ENCODE assay signal across 19 mouse cellular contexts in genomic region chr19:30050584-30050983, GRCm38 (mm10). TPM values are rescaled to one million over a fixed set of nuclear protein-coding genes. Genes with fewer than 3 reads are reported as not detected.
DNase-seq lines count a peak whose midpoint lies in the region; ATAC-seq and TF ChIP-seq lines count a peak whose summit lies in the region.
"Had no signal": no experiment of that assay in that cellular context is flagged by ENCODE, and none has a peak within 500 bp of the region (broad histone marks: within the 10 kb centered on the region; RNA-seq: fewer than 3 reads in every experiment).

No protein-coding gene starts in this region.

- no peak for DNase-seq in stomach, postnatal 0 days (ENCODE audit: low spot score)
- peak; percentile 77 for DNase-seq in c-Kit-positive CD71-positive TER-119-negative erythroid progenitor cells, embryonic 14.5 days (ENCODE audit: low read depth)
- DNase-seq in frontal cortex, postnatal 36 days (ENCODE audit: low spot score in 2 of 2) = no peak
- no peak for DNase-seq in thymus, postnatal 10 days (ENCODE audit: low spot score in 2 of 2)
- DNase-seq: adrenal gland, adult 8-10 months; cerebellum, adult 9-11 months; left cerebral cortex, postnatal 4 days; lung, adult 18-20 months; thymus, postnatal 4 days had no signal

- no peak for TF ChIP-seq EP300 in stomach, postnatal 0 days (optimal IDR thresholded peaks at IDR 0.05)

- H3K27ac ChIP-seq in stomach, embryonic 15.5 days = no peak overlapping the region
- H3K27ac ChIP-seq in stomach, postnatal 0 days (replicated peaks) = no peak overlapping the region
- peak overlapping the region; percentile 86 for H3K27ac ChIP-seq in liver, embryonic 12.5 days
- H3K27ac ChIP-seq: hindbrain, embryonic 10.5 days; macrophage had no signal

- ATAC-seq in stomach, embryonic 15.5 days (ENCODE audit: insufficient read depth, low FRiP score, low read depth) = peak; percentile 66; the same call in 1 of the 2 replicates
- ATAC-seq in stomach, postnatal 0 days (ENCODE audit: low FRiP score, low TSS enrichment) = no peak
- ATAC-seq in liver, embryonic 12.5 days = peak; percentile 98
- no peak for ATAC-seq in CD4-positive, CD25-positive, alpha-beta regulatory T cell, adult 4 months
- ATAC-seq: forebrain, embryonic 14.5 days; inflammation-experienced regulatory T-cells, adult 6 months had no signal

- H3K9ac ChIP-seq in stomach, embryonic 15.5 days = no peak overlapping the region
- H3K9ac ChIP-seq in stomach, postnatal 0 days (ENCODE audit: low read length) = no peak overlapping the region
- H3K9ac ChIP-seq in liver, embryonic 12.5 days = peak overlapping the region; percentile 55

- peaks cover 10% of the 10 kb centered on the region; the same call in 1 of the 2 replicates for H3K36me3 ChIP-seq in stomach, embryonic 15.5 days
- H3K36me3 ChIP-seq in stomach, postnatal 0 days (ENCODE audit: control insufficient read depth, insufficient read depth, low read length) = no peaks in the 10 kb centered on the region
- H3K36me3 ChIP-seq in liver, embryonic 12.5 days = peaks cover 46% of the 10 kb centered on the region

- H3K9me3 ChIP-seq in stomach, embryonic 15.5 days = no peaks in the 10 kb centered on the region
- H3K9me3 ChIP-seq in stomach, postnatal 0 days (ENCODE audit: control insufficient read depth, low read length) = no peaks in the 10 kb centered on the region
- H3K9me3 ChIP-seq in liver, embryonic 12.5 days (replicated peaks) = 0 out of 2 replicates have a peak, but pooled peaks cover 5% of the 10 kb centered on the region
- H3K9me3 ChIP-seq: hindbrain, embryonic 10.5 days had no signal

- TF ChIP-seq CTCF in stomach, postnatal 0 days (IDR thresholded peaks at IDR 0.05; ENCODE audit: low read depth) = no peak

- 75% methylated on average over 2 of the region's 2 CpGs for WGBS in stomach, embryonic 15.5 days
- 80% methylated on average over 2 of the region's 2 CpGs for WGBS in stomach, postnatal 0 days
- 25% methylated on average over 2 of the region's 2 CpGs for WGBS in liver, embryonic 12.5 days (ENCODE audit: insufficient replicate concordance)

- no peaks in the 10 kb centered on the region for H3K27me3 ChIP-seq in stomach, embryonic 15.5 days (replicated peaks)
- no peaks in the 10 kb centered on the region for H3K27me3 ChIP-seq in stomach, postnatal 0 days (ENCODE audit: control insufficient read depth, insufficient read depth, low read length)
- H3K27me3 ChIP-seq in liver, embryonic 12.5 days (replicated peaks) = no peaks in the 10 kb centered on the region

- no peaks in the 10 kb centered on the region for H3K4me1 ChIP-seq in stomach, embryonic 15.5 days
- H3K4me1 ChIP-seq in stomach, postnatal 0 days (replicated peaks; ENCODE audit: control insufficient read depth, insufficient read depth) = no peaks in the 10 kb centered on the region
- H3K4me1 ChIP-seq in liver, embryonic 12.5 days = peaks cover 63% of the 10 kb centered on the region
- H3K4me1 ChIP-seq: hindbrain, embryonic 10.5 days had no signal

- no peak overlapping the region for H3K4me3 ChIP-seq in stomach, embryonic 15.5 days (replicated peaks)
- H3K4me3 ChIP-seq in stomach, postnatal 0 days (ENCODE audit: low read depth, low read length) = no peak overlapping the region
- H3K4me3 ChIP-seq in liver, embryonic 12.5 days = peak overlapping the region; percentile 19; the same call in 1 of the 2 replicates
- H3K4me3 ChIP-seq: hindbrain, embryonic 10.5 days had no signal

- no peak overlapping the region for H3K4me2 ChIP-seq in stomach, embryonic 15.5 days
- H3K4me2 ChIP-seq in stomach, postnatal 0 days (replicated peaks; ENCODE audit: low read depth) = no peak overlapping the region
- peak overlapping the region; percentile 62 for H3K4me2 ChIP-seq in liver, embryonic 12.5 days

RNA-seq across cellular contexts. Expression of gene Uhrf2, which starts 20.3 kb away (rescaled TPM):
- polyA plus RNA-seq in stomach, embryonic 15.5 days (2015; fragmentation: Nextera tagmentation; extraction: Ambion mirVana) = 62.5 and 64.9 TPM in 2 replicates
- 23.4 and 26.5 TPM in 2 replicates for polyA plus RNA-seq in stomach, postnatal 0 days (2015; fragmentation: Nextera tagmentation; extraction: Ambion mirVana)
- 49.1 and 53.1 TPM in 2 replicates for polyA plus RNA-seq in liver, embryonic 12.5 days (2016; fragmentation: Nextera tagmentation; extraction: Ambion mirVana)
- polyA plus RNA-seq in CD4-positive, CD25-positive, alpha-beta regulatory T cell, adult 4 months (2017; shearing (Covaris generic)) = 10 to 100 TPM; 33.8 to 49.0 TPM

RNA-seq across cellular contexts. Expression of gene Trpd52l3, which starts 47.0 kb away (rescaled TPM):
- polyA plus RNA-seq in stomach, embryonic 15.5 days (2015; fragmentation: Nextera tagmentation; extraction: Ambion mirVana) = not detected in 2 replicates
- polyA plus RNA-seq in stomach, postnatal 0 days (2015; fragmentation: Nextera tagmentation; extraction: Ambion mirVana) = not detected in 2 replicates
- polyA plus RNA-seq in liver, embryonic 12.5 days (2016; fragmentation: Nextera tagmentation; extraction: Ambion mirVana) = not detected in 2 replicates
- polyA plus RNA-seq in CD4-positive, CD25-positive, alpha-beta regulatory T cell, adult 4 months (2017; shearing (Covaris generic)) = not detected
- polyA plus RNA-seq: forebrain, embryonic 14.5 days; heart, embryonic 14.5 days; hindbrain, embryonic 10.5 days; inflammation-experienced regulatory T-cells, adult 6 months; macrophage; midbrain, postnatal 0 days; spleen, adult 2 months had no signal

Comparison
In these comparisons a context has a peak if more than half of its experiments do, and no peak if none do; other contexts are left out.
1. ATAC-seq: peak in stomach, embryonic 15.5 days (single experiment) and liver, embryonic 12.5 days (single experiment); none in stomach, postnatal 0 days (single experiment) and CD4-positive, CD25-positive, alpha-beta regulatory T cell, adult 4 months (single experiment).